Mouse (Mus musculus) T-helper 2 cell (primary cell): ENCODE results near the gene Zfp629.

Experiments
- in situ Hi-C: fragments of 300-600 bp; cut with MboI, MseI; formaldehyde crosslinking; loops from one replicate; pipeline ENCODE4 v1.15.1; 2025; ENCODE audit warnings: high pct_unique_total_duplicates

Zfp629 gene

GRCm38 (mm10) chr7:127564381-127565150 is 51.0 kb downstream of the Zfp629 start:
- in situ Hi-C loops: no loop called here

GRCm38 (mm10) chr7:127561340-127561858 is 54.2 kb downstream of the Zfp629 start, which contains the start of gene Tmem265:
Gene Tmem265, plus strand, starts transcription at chr7:127561390.
- in situ Hi-C loops: no loop called here

- in situ Hi-C loops: no loop called here
These were observed 55.0 kb downstream of the Zfp629 start for GRCm38 (mm10) chr7:127560580-127560979.
